Mouse (Mus musculus) lung, postnatal 25 days (tissue): ENCODE data around the gene Lrrn2.
"Not testable (repeated sequence)": the region's sequence is repeated elsewhere in the genome, so short reads cannot be mapped to it uniquely, and the experiment has no call there.

ENCODE experiments used
- DNase-seq: peaks from one replicate; pipeline ENCODE4 v3.0.0; 2022; ENCODE audit warnings: low spot score

Lrrn2 gene

DNA sequence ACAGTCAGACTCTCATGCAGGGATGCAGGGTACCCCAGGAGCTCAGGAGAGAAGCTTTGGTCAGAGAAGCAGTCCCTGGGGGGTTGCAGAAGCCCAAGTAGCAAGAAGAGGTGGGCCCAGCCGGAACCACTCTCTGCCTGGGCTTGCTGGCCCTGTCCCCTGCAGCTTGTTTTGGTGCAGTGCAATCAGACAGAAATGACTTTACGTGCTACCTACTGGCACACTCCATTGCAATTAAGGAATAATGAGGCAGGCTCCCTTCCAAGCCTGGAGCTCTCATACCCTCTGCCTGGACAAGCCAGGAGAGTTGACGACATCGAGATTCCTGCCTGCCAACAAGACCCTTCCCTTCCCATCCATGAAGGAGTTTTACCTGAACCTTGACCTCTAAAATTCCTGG is 50.2 kb downstream of the Lrrn2 start:
- no peak for DNase-seq

DNA sequence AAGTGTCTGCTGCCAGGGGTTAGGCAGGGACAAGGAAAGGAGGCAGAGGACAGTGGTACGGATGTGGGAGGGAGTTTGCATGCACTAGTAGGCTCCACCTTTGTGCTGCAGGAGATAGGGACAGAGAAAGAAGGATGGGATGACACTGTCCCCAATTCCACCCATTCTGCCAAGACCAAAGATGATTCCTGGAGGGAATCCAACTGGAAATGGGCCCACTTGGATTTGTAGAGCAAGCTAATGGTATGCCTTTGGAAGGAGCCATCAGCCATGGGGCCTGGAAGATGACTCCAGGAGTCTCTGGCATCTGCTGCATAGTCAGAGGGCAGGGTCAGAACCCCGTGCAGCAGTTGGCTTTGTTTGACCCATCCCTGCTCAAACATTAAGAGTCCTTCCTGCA is 52.3 kb downstream of the Lrrn2 start:
- no peak for DNase-seq

DNA sequence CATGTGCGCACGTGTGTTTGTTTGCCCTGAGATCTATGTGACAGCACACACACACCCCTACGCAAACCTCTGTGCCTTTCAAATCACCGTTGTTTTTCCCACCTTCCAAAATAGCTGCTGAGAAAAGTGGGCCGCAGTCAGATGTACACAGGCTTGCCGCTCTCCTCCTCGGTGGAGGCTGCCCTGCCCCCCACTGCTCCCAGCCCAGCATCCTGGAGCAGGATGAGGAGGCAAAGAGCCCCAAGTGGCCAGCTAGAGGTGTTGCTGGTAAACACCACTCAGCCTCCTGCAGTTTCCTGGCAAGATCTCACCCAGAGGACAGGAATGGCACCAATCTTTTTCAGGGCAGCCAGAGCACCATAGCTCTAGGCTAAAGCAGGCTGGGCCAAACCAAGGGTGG is 54.8 kb downstream of the Lrrn2 start:
- DNase-seq, result no peak

DNA sequence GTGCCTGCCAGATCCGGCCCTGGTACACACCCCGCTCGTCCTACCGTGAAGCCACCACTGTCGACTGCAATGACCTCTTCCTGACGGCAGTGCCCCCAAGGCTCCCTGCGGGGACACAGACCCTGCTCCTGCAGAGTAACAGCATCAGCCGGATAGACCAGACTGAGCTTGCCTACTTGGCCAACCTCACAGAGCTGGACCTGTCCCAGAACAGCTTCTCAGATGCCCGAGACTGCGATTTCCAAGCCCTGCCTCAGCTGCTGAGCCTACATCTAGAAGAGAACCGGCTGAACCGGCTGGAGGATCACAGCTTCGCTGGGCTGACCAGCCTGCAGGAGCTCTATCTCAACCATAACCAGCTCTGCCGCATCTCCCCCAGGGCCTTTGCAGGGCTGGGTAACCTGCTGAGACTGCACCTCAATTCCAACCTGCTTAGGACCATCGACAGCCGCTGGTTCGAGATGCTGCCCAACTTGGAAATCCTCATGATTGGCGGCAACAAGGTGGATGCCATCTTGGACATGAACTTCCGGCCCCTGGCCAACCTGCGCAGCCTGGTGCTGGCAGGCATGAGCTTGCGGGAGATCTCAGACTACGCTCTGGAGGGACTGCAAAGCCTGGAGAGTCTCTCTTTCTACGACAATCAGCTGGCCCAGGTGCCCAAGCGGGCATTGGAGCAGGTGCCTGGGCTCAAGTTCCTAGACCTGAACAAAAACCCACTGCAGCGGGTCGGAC is 57.4 kb downstream of the Lrrn2 start:
- no peak for DNase-seq

DNA sequence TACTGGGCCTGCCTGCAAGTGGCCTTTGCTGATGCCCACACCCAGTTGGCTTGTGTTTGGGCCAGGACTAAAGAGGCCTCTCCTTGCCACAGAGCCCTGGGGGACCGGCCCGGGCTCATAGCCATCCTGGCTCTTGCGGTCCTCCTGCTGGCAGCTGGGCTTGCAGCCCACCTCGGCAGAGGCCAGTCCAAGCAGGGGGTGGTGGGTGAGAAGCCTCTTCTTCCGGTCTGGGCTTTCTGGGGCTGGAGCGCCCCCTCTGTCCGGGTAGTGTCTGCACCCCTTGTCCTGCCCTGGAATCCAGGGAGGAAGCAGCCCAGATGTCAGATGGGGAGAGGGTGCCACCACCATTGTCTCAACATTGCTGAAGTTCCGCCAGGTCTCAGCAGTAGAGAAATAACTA is 58.9 kb downstream of the Lrrn2 start:
- no peak for DNase-seq

DNA sequence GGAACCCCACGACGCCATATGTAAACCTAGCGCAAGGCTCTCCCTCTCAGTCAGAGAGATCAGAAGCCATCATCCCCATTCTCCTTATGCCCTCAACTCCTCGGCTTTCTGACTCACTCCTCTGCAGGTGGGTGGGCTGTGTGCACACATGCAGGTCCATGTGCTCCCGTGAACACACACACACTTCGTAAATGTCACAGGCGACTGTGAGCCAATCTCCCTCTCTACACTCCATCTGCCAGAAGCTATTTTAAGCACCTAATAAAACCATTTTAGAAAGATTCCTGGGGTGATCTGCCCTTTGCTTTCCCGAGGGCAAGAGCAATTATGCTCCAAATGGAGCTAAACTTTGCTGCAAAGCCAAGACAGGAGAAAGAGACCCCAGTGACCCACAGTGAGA is 65.8 kb downstream of the Lrrn2 start:
- DNase-seq, result no peak

DNA sequence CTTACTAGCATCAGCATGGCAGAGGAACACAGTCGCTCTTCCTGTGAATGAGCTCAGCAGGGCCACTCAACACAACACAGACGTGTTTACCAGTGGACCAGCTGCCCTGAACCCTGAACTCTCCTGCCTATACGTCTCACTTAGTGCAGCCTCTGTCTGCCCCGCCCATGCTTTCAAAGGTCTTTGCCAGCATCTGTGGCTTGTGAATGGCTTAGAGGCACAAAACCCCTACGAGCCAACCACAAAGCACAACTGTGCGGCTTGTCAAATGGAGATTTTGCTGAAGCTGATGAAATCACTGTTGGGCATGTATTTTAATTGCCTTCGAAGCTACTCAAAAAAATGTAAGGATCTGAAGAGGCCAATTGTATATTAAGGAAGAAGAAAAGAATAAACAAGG is 67.7 kb downstream of the Lrrn2 start:
- DNase-seq, result no peak

DNA sequence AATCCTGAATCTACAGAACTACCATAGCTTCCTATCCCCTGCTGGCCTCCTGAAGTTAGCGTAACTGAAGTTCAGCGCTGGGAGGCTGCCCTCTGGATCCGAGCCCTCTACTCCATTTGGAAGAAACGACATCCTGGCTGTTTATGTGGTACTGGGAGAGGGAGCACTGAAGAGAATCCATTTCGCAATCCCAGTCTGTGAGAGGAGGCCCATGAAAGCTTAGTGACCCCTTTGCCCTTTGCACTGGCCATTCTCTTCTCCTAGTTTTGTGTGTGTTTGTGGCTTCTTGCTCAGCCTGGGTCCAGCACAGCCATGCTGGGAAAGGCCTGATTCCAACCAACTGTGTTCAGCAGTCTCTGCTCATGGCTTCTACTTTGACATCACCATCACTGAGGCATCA is 76.7 kb downstream of the Lrrn2 start:
- no peak for DNase-seq

DNA sequence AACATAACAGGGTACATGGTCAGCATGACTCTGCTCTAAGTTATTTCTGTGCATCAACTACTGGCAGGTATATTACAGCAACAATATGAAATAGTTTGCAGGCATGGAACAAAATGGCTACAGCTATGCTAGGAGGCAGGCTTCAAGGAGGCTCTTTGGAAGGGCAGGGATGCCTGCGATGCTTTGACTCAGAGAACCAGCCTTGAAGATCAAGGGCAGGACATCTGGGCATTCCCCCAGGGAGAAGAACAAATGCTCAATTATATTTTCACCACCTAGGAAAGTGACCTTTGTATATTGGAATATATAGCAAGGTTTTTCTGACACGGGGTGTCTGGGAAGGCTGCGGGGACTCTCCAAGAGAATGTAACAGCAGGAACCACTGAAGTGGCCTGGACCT is 81.7 kb downstream of the Lrrn2 start:
- DNase-seq, result no peak

DNA sequence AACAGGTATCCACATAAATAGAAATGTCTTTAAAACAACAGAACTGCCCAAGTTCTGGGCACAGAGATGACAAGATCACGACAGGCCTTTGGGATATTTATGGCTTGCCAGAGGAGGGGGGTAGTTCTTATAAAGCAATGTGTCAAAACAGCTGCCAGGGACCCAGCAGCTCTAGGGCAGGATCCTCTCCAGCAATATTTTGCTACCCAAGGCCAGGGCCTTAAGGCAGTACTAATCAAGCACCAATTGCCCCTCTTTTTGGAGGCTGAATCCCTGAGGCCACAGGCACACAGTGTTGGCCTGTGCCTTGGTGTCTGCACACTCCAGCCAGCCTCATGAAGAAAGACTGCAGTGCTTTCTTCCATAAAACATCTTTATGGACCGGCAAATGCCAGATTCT is 84.0 kb downstream of the Lrrn2 start:
- DNase-seq, result no peak

DNA sequence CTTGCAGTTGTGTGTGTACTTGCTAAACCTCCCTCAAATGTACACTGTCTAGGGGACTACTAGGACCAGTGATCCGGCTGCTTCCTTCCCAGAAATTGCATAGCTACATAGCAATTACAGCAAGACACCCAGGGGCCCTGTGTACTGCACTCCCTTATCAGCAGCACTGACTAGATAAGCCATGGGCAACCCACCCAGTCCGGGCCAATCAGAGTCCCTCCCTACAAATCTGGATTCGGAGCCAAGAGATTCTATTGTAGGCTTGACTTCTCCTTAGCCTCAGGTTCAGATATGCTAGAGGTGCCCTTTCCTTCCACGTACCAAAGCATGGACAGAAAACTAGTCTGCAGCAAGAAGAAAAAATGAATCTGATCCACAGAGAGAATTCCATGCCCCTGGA is 84.6 kb downstream of the Lrrn2 start:
- DNase-seq, result no peak

DNA sequence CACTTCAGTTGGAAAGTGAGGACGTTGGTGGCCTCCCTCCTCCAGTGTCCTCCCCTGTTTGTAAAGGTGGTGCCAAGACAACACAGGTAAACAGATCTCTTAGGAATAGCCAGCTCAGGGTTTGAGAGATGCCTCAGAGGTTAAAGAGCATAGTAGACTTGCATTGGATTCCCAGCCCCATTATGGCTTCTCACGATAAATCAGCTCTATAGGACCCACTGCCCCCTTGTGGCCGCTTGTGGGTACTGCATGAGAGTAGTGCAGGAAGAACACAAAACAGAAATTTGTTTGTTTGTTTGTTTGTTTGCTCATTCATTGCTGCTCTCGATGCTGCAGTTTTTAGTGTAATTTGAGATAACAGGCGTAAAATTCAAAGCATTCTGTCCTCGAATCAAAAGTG is 88.6 kb downstream of the Lrrn2 start:
- peak; percentile 21 for DNase-seq

DNA sequence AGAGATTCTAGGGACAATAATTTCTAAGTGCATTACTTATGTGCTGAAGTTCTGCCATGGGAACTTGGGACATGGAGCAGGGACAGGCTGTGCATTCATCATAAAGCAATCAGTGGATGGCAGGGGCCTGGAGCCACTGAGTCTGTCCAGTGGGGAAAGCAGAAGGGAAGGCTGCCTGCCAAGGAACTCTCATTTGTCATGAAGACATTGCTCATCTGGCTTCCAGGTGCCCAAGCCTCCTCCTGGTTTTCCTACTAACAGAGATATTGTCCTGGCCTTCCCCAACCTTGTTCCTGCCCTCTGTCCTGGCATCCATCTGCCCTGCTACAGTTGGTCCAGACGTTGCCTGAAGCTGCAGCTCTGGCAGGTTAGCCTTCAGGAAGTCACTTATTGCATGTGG is 97.3 kb downstream of the Lrrn2 start:
- DNase-seq, result no peak

DNA sequence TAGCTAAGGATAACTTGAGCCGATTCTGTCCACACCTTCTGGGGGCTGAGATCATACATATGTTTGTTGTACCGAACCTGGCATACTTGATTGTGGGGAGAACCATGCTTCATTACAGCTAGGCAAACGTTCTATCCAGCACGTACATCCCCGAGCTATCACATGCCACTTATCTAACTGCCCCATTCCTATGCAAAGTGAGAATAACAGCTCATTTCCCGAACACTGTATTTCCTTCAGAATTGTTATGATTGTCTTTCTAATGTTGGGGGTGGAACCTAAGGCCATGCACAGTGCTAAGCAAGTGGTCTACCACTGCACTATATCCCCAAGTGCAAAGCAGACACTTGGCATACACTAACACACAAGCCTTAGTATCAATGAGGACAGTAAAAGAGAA is 101.2 kb downstream of the Lrrn2 start:
- DNase-seq, result no peak

DNA sequence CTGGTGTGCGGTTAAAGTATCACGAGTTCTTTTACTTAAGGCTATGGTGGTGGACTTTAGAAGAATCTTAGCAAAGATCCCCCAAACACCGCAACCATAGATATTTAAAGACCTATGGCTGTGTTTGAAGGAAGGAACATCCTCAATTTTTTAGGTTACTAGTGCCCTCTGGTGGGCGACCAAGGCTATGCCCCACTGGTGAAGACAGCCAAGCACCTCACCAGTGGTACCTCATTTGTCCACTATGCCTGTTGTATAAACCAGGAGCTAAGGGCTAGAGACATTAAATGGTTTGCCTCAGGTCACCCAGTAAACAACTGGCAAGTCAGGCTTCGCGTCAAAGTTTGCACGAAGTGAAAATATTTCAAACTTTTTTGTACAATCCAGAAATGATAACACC is 102.7 kb downstream of the Lrrn2 start:
- no peak for DNase-seq

DNA sequence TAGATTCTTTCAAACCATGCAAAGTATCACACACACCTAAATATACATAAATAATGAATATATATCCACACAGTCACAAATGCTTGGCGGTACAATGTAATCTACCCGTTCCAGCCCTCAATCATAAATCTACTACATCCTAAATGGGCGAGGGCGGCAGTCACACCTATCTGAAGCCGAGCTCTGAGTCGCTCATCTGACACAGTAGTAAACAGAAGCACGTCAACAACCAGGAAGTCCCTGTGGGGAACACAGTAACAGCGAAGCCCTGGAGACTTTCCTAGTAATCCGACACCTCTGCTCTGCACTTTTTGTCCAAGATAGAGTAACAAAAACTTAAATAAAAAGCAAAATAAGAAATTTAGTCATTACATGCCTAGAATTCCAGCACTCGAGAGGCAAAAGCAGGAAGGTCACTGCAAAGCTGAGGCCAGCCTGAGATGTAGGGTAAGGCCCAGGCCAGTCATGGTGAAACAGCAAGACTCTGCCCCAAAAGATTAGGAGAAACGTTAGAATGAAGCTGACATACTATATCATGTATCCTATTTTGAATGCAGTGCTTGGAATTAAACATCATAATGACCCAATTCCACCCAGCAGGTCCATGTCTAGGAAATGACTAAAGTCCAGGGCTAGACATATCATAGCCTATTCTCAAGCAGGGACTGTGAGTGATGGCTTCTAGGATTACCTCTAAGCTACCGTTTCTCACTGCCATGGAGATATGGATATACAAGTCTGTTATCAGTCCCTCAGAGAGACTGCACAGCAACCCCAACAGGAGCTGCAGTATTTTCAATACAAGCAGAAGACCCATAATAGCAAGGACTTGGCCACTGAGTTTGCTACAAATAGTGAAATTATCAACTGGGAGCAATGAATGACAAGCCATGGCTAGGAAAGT is 108.7 kb downstream of the Lrrn2 start:
- DNase-seq, result not testable (repeated sequence)
